Mouse (Mus musculus) cerebellum, adult 2 months (tissue): ENCODE measurements around the gene Tigar.
A peak's percentile ranks its signal among the peaks of the same experiment; 100 is the strongest.

ENCODE experiments used
- CTCF ChIP-seq: fragments of 200-500 bp; IDR thresholded peaks from 2 replicates; pipeline ENCODE4 v1.5.1; 2011; ENCODE audit warnings: low read depth, mild to moderate bottlenecking, control low read depth, low read length, moderate library complexity, borderline replicate concordance; ENCODE audit not compliant: insufficient read depth
- POLR2A ChIP-seq: fragments of 200-500 bp; IDR thresholded peaks from 2 replicates; pipeline ENCODE4 v1.6.1; 2011; ENCODE audit warnings: low read length, control low read depth, borderline replicate concordance; ENCODE audit not compliant: insufficient read depth

DNA sequence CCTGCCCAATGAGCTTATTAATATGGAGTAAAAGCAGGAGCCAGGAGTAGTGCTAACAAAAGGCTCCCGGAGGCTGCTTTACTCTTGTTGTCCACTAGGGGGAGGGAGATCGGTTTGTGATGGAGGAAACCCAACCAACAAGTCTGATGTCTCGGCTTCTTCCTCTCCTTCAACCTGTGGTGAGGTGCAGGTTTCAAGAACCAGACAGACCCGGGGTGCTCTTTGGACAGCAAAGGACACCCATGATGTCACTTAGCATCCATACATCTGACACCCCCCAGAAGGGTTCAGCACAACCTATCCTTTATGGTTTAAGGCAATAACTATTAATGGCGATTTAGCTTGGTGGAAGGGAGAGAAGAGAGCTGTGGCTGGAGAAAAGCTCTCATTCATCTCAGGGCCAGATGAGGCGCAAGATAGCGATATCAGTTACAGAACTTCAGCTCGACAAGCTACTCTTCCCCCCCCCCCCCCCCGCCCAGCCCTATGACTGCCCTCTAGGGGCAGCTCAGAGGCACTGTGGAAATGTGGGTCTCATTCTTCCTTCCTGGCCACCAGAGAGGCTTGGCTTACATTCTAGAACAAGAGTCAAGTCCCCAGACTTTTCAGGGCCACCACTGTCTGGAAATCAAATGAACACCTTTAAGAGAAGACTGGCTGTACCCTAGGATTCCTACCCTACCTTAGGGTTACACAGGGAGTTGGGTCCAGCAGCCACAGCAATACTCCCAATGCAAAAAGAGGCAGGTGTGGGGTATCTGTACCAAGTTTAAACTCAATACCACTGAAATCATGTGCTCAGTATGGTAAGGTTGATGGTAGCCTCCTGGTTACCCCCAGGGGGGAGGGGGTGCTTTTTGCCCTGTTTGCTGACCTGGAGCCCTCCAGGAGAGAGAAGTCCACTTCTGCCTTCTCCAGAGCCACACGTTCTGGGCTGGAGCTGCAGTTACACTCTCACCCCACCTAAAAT lies 33.1 kb upstream of the Tigar start:
- TF ChIP-seq POLR2A (no peak), CTCF (peak; percentile 65; the same call in 1 of the 2 replicates)
